Mouse (Mus musculus): Measurements from ENCODE around the gene Gm9999. TPM values are rescaled to one million over a fixed set of nuclear protein-coding genes. Genes with fewer than 3 reads are reported as not detected.

Gene Gm9999
- polyA plus RNA-seq, 1 experiment = not detected

DNA sequence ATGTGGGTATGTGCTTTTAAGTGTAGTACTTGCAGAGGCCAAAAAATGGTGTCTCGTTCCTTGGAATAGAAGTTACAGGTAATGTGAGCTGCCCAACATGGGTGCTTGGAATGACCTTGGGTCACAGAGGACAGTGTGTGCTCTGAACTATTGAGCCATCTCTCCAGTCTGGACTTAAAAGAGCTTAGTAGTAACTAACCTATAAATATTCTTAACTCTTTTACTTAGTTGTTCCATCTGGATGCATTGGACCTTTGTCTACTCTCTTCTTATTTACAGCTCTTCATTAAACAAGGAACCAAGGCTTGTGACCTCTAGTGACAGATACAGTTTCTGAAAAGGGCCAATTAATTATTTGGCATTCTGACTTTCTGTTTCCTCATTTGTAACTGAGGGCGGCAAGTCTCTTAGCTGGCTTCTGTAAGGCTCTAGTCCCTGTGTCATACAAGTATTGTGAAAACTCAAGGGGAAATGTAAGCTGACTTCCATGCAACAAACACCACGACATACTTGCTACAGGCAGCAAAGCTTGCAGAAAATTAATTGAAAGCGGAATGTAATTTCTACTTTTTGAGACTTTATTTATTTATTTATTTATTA lies 51.5 kb downstream of the Gm9999 start:
- H3K4me1 ChIP-seq (ENCODE audit: control insufficient read depth, insufficient read depth, low read length) = no peaks in the 10 kb centered on the region
- no peak for TF ChIP-seq CTCF (IDR thresholded peaks at IDR 0.05; ENCODE audit: insufficient read depth, low read depth, low read length)
- TF ChIP-seq POLR2A (IDR thresholded peaks at IDR 0.05; ENCODE audit: insufficient read depth, low read depth, low read length) = no peak
- no peak overlapping the region for H3K4me3 ChIP-seq (ENCODE audit: insufficient read depth, low read depth, low read length)
- WGBS = 91% methylated on average over 4 of the region's 4 CpGs
- no peak overlapping the region for H3K27ac ChIP-seq (ENCODE audit: insufficient read depth, low read depth, low read length)

DNA sequence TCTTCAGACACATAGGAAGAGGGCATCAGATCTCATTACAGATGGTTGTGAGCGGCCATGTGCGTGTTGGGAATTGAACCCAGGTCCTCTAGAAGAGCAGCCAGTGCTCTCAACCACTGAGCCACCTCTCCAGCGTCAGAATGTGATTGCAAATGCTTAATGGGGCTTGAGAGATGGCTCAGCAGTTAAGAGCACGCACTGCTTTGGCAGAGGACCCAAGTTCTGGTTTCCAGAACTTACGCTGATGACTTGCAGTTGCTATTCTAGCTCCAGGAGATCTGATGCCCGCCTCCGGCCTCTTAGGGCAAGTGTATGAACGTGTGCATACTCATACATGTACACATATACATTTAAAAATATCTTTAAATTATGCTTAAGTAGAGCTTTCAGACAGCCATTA lies 52.0 kb downstream of the Gm9999 start:
- WGBS = 63% methylated on average over 8 of the region's 8 CpGs
- no peak overlapping the region for H3K4me3 ChIP-seq (ENCODE audit: insufficient read depth, low read depth, low read length)
- H3K27ac ChIP-seq (ENCODE audit: insufficient read depth, low read depth, low read length) = no peak overlapping the region
- H3K4me1 ChIP-seq (ENCODE audit: control insufficient read depth, insufficient read depth, low read length) = no peaks in the 10 kb centered on the region
- no peak for TF ChIP-seq CTCF (IDR thresholded peaks at IDR 0.05; ENCODE audit: insufficient read depth, low read depth, low read length)
- no peak for TF ChIP-seq POLR2A (IDR thresholded peaks at IDR 0.05; ENCODE audit: insufficient read depth, low read depth, low read length)

Other genes with a start within 250 kb of the Gm9999 start
- gene Saa1, start 240.6 kb upstream of the Gm9999 start, polyA plus RNA-seq (2012; ENCODE audit: insufficient read depth, insufficient read length, low replicate concordance, missing spikeins) = not detected in 2 replicates
- not detected in 2 replicates for gene Saa2, start 231.8 kb upstream of the Gm9999 start, polyA plus RNA-seq (2012; ENCODE audit: insufficient read depth, insufficient read length, low replicate concordance, missing spikeins)
- gene Hps5, start 187.5 kb upstream of the Gm9999 start, polyA plus RNA-seq (2012; ENCODE audit: insufficient read depth, insufficient read length, low replicate concordance, missing spikeins) = not detected in 2 replicates
- gene Gtf2h1, start 187.5 kb upstream of the Gm9999 start, polyA plus RNA-seq (2012; ENCODE audit: insufficient read depth, insufficient read length, low replicate concordance, missing spikeins) = not detected in 2 replicates
- not detected in 2 replicates for gene Ldha, start 142.1 kb upstream of the Gm9999 start, polyA plus RNA-seq (2012; ENCODE audit: insufficient read depth, insufficient read length, low replicate concordance, missing spikeins)
- not detected in 2 replicates for gene Ldhc, start 122.4 kb upstream of the Gm9999 start, polyA plus RNA-seq (2012; ENCODE audit: insufficient read depth, insufficient read length, low replicate concordance, missing spikeins)
- gene Tsg101, start 63.6 kb upstream of the Gm9999 start, polyA plus RNA-seq (2012; ENCODE audit: insufficient read depth, insufficient read length, low replicate concordance, missing spikeins) = 352 and 596 TPM in 2 replicates
- gene Uevld, start 25.1 kb upstream of the Gm9999 start, polyA plus RNA-seq (2012; ENCODE audit: insufficient read depth, insufficient read length, low replicate concordance, missing spikeins) = not detected in 2 replicates
- not detected in 2 replicates for gene Spty2d1, start 24.8 kb downstream of the Gm9999 start, polyA plus RNA-seq (2012; ENCODE audit: insufficient read depth, insufficient read length, low replicate concordance, missing spikeins)
- not detected in 2 replicates for gene Tmem86a, start 67.0 kb downstream of the Gm9999 start, polyA plus RNA-seq (2012; ENCODE audit: insufficient read depth, insufficient read length, low replicate concordance, missing spikeins)
- gene Ptpn5, start 150.1 kb downstream of the Gm9999 start, polyA plus RNA-seq (2012; ENCODE audit: insufficient read depth, insufficient read length, low replicate concordance, missing spikeins) = not detected in 2 replicates
- not detected in 2 replicates for gene Mrgpra6, start 221.3 kb downstream of the Gm9999 start, polyA plus RNA-seq (2012; ENCODE audit: insufficient read depth, insufficient read length, low replicate concordance, missing spikeins)

Measured in olfactory bulb, adult 2 months (tissue).